Mouse (Mus musculus): ENCODE results near the gene Ubp1.

DNA sequence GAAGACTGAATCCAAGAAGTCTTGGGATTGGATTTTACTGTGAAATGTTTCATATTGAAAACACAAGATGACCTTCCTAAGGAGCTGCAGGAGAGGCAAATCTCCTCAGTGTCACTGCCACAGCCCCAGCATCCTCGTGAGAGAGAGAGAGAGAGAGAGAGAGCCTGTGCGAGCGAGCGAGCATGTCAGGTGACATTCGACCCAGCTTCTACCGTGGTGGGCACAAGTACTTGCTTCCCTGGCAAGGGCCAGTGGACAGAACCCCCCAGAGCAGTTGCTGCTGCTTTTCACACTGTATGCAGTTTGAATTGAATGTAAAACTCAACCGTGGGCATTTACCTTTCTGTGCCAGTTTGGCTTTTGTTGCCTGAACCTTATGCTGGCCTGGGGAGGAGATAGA is 44.7 kb downstream of the Ubp1 start:
- TF ChIP-seq POLR2A (IDR thresholded peaks at IDR 0.05; ENCODE audit: borderline replicate concordance, extremely low read depth, insufficient read depth, insufficient read length, poor library complexity, severe bottlenecking) (no peak), CTCF (IDR thresholded peaks at IDR 0.05; ENCODE audit: borderline replicate concordance, extremely low read depth, insufficient read depth, insufficient read length) (no peak)
